Mouse (Mus musculus): Measurements from ENCODE around the gene Pld3.

DNA sequence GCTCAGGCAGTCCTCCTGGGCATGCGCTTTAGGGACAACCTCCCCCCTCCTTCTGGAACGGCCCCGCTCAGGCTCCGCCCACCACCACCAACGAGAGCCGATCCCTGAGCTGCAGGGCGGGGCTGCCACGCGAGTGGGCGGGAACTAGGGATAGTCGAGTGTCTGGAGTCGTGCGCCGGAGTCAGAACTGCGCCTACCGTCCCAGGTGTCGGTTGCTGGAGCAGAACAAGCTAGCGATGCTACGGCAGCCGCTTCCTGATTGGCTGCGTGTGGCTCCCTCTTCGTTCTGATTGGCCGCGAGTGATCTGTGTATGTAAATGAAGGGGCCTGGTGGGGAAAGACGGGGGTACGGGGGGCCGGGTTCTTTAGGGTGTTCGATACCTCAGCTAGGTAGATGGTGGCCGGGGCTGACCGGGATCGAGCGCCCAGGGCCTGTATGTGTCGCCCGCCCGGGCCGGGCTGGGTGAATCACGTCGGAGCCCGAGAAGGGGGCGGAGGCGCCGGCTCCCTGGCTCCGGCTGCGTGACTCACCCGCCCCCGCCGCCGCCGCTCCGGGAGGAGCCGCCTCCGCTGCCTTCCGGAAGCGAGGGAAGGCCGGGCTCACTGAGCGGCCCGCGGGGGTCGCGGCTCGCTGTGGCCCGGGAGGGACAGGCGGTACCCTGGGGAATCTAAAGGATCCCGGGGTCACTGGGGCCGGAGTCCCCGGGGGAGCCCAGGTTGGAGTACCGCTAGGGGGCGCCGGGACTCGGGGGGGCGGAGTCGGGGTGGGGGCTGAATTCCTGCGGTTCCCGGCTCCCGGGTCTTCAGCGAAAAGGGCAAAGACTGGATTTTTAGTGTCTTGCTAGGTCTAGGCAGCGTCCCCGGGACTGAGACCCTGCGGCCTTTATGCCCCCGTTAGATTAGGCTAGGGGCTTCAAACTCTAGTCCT lies 66.0 kb downstream of the Pld3 start, which contains the start of gene Sertad1:
- TF ChIP-seq CTCF (IDR thresholded peaks at IDR 0.05; ENCODE audit: low read depth) (peak; percentile 69), EP300 (IDR thresholded peaks at IDR 0.05; ENCODE audit: low read depth) (peak; percentile 19; the same call in 1 of the 2 replicates)
